Mouse (Mus musculus): ENCODE measurements around the gene Ppfibp2. TPM values are rescaled to one million over a fixed set of nuclear protein-coding genes. Genes with fewer than 3 reads are reported as not detected.

The Ppfibp2 gene
- polyA plus RNA-seq, 1 experiment from 2014 or later = 7.7 TPM

DNA sequence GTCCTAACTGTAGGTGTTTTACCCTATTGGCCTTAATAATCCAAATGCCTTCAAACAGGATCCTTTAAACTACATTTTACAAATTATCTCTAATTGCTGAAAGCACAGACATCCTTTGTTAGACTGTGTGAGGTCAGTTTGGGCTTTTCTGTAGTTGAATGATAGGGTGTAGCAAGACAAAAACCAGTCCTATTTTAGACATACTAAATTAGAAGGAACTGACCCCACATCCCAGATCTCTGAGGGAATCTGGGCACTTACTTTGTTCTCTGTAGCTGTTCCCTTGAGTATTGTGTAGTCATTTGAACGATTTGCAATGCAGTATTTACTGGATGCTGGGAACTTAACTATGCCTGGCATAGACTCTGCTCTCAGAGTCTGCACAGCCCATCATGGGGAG is 56.8 kb downstream of the Ppfibp2 start:
- no peak for ATAC-seq
- Histone ChIP-seq H3K36me3 (replicated peaks; ENCODE audit: insufficient read depth, low read length) (no peaks in the 10 kb centered on the region), H3K27me3 (ENCODE audit: insufficient read depth, low read length) (no peaks in the 10 kb centered on the region), H3K4me1 (ENCODE audit: insufficient read depth) (no peaks in the 10 kb centered on the region), H3K4me3 (ENCODE audit: low read depth, low read length) (no peak overlapping the region), H3K9ac (replicated peaks) (no peak overlapping the region), H3K4me2 (ENCODE audit: low read depth, low read length) (no peak overlapping the region), H3K9me3 (ENCODE audit: low read length) (no peaks in the 10 kb centered on the region), H3K27ac (ENCODE audit: low read depth) (no peak overlapping the region)
- TF ChIP-seq EP300 (IDR thresholded peaks at IDR 0.05; ENCODE audit: low read depth) (no peak), CTCF (IDR thresholded peaks at IDR 0.05; ENCODE audit: low read depth) (no peak)
- WGBS (ENCODE audit: insufficient replicate concordance) = 59% methylated on average over 1 of the region's 1 CpGs
- DNase-seq = no peak

DNA sequence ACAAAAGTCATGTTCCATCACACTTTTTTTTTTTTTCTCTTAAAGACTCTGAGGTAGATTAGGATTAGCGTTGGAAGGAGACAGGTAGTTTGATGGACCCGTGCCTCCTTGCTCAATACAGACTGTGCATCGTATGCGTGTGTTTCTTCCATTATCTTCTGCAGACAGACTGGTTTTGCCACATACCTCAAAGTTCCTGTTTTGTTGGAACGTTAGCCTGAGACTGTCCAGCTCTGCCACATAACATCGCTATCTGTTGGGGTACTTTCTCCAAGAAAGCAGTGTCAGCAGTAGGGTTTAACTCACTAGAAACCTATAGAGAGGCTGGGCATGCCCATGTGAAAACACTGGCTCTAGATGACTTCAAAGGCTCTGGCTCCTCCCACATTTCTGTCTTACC is 61.4 kb downstream of the Ppfibp2 start:
- no peak for TF ChIP-seq CTCF (IDR thresholded peaks at IDR 0.05; ENCODE audit: low read depth)
- no peak for TF ChIP-seq EP300 (IDR thresholded peaks at IDR 0.05; ENCODE audit: low read depth)
- Histone ChIP-seq H3K9ac (replicated peaks) (no peak overlapping the region), H3K4me1 (ENCODE audit: insufficient read depth) (no peaks in the 10 kb centered on the region), H3K27me3 (ENCODE audit: insufficient read depth, low read length) (no peaks in the 10 kb centered on the region), H3K9me3 (ENCODE audit: low read length) (no peaks in the 10 kb centered on the region), H3K4me2 (ENCODE audit: low read depth, low read length) (no peak overlapping the region), H3K36me3 (replicated peaks; ENCODE audit: insufficient read depth, low read length) (no peaks in the 10 kb centered on the region), H3K4me3 (ENCODE audit: low read depth, low read length) (no peak overlapping the region), H3K27ac (ENCODE audit: low read depth) (no peak overlapping the region)
- DNase-seq (no peak), ATAC-seq (no peak)
- WGBS (ENCODE audit: insufficient replicate concordance) = 41% methylated on average over 6 of the region's 6 CpGs

DNA sequence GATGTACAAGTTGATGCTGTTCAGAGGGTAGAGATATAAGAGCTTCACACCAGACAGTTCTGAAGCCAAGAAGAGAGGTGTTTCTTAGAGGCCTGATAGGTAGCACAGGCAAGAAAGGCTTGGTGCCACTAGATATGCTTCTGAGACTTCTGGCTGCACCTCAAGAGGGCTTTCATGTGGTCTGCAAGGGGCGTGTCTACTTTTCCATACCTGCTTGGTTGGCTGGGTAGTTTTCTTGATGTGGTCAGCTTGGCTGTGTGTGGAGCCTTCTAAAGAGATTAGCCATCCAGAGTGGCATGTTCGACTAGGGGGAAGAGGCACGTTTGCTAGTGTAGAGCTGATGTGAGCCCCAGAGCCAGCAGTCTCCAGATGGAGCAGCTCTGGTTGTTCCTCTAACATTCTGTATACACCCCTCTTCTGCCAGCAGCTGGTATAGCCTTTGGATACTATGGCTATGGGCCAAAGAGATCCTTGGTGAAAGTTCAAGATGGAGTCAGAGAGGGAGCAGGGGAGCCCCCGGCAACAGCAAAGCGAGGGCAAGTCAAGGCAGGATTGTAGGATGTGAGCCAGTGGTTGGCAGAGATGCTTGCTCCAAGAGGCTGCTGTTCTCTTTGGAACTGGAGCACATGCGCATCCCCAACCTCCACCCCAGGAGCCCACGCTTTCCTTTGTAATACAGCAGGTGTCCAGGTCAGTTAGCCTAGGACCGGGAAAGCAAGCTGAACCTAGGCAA is 64.3 kb downstream of the Ppfibp2 start:
- no peak for DNase-seq
- Histone ChIP-seq H3K4me1 (ENCODE audit: insufficient read depth) (peaks cover 5% of the 10 kb centered on the region), H3K9me3 (ENCODE audit: low read length) (no peaks in the 10 kb centered on the region), H3K27ac (ENCODE audit: low read depth) (no peak overlapping the region), H3K27me3 (ENCODE audit: insufficient read depth, low read length) (no peaks in the 10 kb centered on the region), H3K4me2 (ENCODE audit: low read depth, low read length) (no peak overlapping the region), H3K4me3 (ENCODE audit: low read depth, low read length) (no peak overlapping the region), H3K9ac (replicated peaks) (no peak overlapping the region), H3K36me3 (replicated peaks; ENCODE audit: insufficient read depth, low read length) (no peaks in the 10 kb centered on the region)
- TF ChIP-seq EP300 (IDR thresholded peaks at IDR 0.05; ENCODE audit: low read depth) (no peak), CTCF (IDR thresholded peaks at IDR 0.05; ENCODE audit: low read depth) (no peak)
- ATAC-seq = no peak
- 72% methylated on average over 8 of the region's 8 CpGs for WGBS (ENCODE audit: insufficient replicate concordance)

DNA sequence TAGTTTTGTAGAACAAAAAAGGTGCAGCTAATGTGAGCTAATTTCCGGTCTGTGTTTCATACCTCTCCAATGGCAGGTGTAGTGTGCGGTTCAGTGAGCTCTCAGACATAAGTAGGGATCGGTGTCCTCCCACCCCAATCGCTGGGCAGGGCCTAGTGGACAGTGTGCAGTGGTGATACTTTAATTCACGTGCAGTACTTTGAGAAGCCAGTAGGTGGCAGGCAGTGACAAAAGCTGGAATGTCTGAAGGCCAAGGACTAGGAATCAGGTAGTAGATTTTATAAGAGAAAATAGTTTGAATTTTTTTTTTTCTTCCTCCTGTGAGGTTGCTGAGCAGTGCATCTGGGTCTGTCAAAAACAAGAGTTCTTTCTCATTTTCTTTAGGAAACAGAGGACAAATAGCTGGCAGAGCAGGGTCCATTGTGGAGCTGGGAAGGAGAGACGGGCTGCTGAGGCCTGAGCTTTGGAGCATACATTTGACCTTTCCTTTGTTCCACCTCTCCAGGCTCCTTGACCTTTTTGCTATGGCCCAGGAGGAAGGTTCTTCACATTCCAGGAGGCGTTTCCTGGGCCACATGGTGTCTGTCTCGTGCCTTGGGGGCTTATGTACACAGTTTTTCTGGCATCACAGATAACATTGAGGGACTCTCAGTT is 66.3 kb downstream of the Ppfibp2 start:
- DNase-seq (peak; percentile 70), ATAC-seq (peak; percentile 62)
- Histone ChIP-seq H3K36me3 (replicated peaks; ENCODE audit: insufficient read depth, low read length) (no peaks in the 10 kb centered on the region), H3K4me2 (ENCODE audit: low read depth, low read length) (no peak overlapping the region), H3K9me3 (ENCODE audit: low read length) (no peaks in the 10 kb centered on the region), H3K4me1 (ENCODE audit: insufficient read depth) (peaks cover 22% of the 10 kb centered on the region), H3K9ac (replicated peaks) (no peak overlapping the region), H3K4me3 (ENCODE audit: low read depth, low read length) (no peak overlapping the region), H3K27me3 (ENCODE audit: insufficient read depth, low read length) (no peaks in the 10 kb centered on the region), H3K27ac (ENCODE audit: low read depth) (no peak overlapping the region)
- TF ChIP-seq CTCF (IDR thresholded peaks at IDR 0.05; ENCODE audit: low read depth) (peak; percentile 90), EP300 (IDR thresholded peaks at IDR 0.05; ENCODE audit: low read depth) (no peak)
- WGBS (ENCODE audit: insufficient replicate concordance) = 33% methylated on average over 8 of the region's 8 CpGs

DNA sequence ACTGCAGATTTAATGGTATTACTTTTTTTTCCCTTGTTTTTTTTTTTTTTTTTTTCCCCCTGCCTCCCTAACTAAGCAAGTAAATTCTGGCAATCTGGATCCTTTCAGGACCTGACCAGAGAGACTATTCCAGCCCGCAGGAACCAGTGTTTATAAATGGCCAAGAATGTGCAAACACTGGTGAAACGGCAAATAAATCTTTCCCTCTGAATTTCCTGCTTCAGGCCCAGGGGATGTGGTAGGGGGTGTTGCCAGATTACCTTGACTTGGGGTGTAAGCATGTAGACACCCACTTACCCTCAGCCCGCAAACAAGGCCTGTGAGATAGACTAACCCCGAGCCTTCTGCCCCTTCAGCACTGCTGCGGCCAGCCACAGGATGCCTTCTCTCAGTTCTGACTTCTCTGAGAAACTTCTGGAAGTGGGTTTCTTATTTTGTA is 66.9 kb downstream of the Ppfibp2 start:
- DNase-seq = no peak

DNA sequence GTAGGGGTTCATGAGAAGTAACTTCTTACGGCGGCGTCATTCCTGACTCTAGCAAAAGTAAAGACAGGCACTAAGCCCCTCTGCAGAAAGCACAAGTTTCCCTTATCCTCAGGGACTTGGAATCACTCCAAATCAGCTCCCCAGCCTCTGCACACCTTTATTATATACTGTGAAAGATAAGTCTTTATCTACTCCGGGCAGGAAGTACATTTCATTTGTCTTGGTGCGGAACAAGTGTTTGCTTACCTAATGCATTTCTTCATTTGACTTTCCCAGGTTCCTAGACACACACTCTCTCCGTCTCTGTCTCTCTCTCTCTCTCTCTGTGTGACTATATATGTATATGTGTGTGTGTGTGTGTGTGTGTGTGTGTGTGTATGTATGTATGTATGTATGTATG is 68.6 kb downstream of the Ppfibp2 start:
- Histone ChIP-seq H3K4me2 (ENCODE audit: low read depth, low read length) (no peak overlapping the region), H3K27me3 (ENCODE audit: insufficient read depth, low read length) (no peaks in the 10 kb centered on the region), H3K9me3 (ENCODE audit: low read length) (no peaks in the 10 kb centered on the region), H3K9ac (replicated peaks) (no peak overlapping the region), H3K27ac (ENCODE audit: low read depth) (no peak overlapping the region), H3K4me3 (ENCODE audit: low read depth, low read length) (no peak overlapping the region), H3K4me1 (ENCODE audit: insufficient read depth) (peaks cover 34% of the 10 kb centered on the region), H3K36me3 (replicated peaks; ENCODE audit: insufficient read depth, low read length) (no peaks in the 10 kb centered on the region)
- WGBS (ENCODE audit: insufficient replicate concordance) = 69% methylated on average over 6 of the region's 6 CpGs
- TF ChIP-seq EP300 (IDR thresholded peaks at IDR 0.05; ENCODE audit: low read depth) = no peak
- no peak for TF ChIP-seq CTCF (IDR thresholded peaks at IDR 0.05; ENCODE audit: low read depth)
- ATAC-seq = no peak
- DNase-seq = no peak

More for the DNA sequence above, 66.9 kb downstream of the Ppfibp2 start:
- Histone ChIP-seq H3K9ac (replicated peaks) (no peak overlapping the region), H3K4me1 (ENCODE audit: insufficient read depth) (peaks cover 27% of the 10 kb centered on the region), H3K36me3 (replicated peaks; ENCODE audit: insufficient read depth, low read length) (no peaks in the 10 kb centered on the region), H3K4me2 (ENCODE audit: low read depth, low read length) (no peak overlapping the region), H3K27me3 (ENCODE audit: insufficient read depth, low read length) (no peaks in the 10 kb centered on the region), H3K27ac (ENCODE audit: low read depth) (no peak overlapping the region), H3K4me3 (ENCODE audit: low read depth, low read length) (no peak overlapping the region), H3K9me3 (ENCODE audit: low read length) (no peaks in the 10 kb centered on the region)
- no peak for ATAC-seq
- 65% methylated on average over 5 of the region's 5 CpGs for whole genome bisulfite sequencing (ENCODE audit: insufficient replicate concordance)
- TF ChIP-seq CTCF (IDR thresholded peaks at IDR 0.05; ENCODE audit: low read depth) (no peak), EP300 (IDR thresholded peaks at IDR 0.05; ENCODE audit: low read depth) (no peak)
